Mouse (Mus musculus) bone marrow macrophage, adult 2 months (primary cell): ENCODE measurements around the gene Optn.

Experiments used
- CTCF ChIP-seq: IDR thresholded peaks from 2 replicates; pipeline ENCODE4 v1.5.1; 2012; ENCODE audit warnings: low read depth, mild to moderate bottlenecking, low read length, moderate library complexity
- POLR2A ChIP-seq: IDR thresholded peaks from 2 replicates; pipeline ENCODE4 v1.6.1; 2012; ENCODE audit warnings: mild to moderate bottlenecking, low read depth, low read length, borderline replicate concordance

GRCm38 (mm10) chr2:5012491-5013324, 51.1 kb downstream of the Optn start, which contains the start of gene Mcm10:
- TF ChIP-seq CTCF (no peak), POLR2A (no peak)
